Mouse (Mus musculus) splenic B cell, adult 2 months (primary cell): Measurements from ENCODE around the gene Cenpq.

Source experiments
- DNase-seq: peaks from one replicate; pipeline ENCODE4 v3.0.0-alpha.2; 2011; ENCODE audit warnings: low read depth, low spot score
- H3K27me3 ChIP-seq: 2 replicates; pipeline ENCODE4 v1.6.1; 2012; ENCODE audit warnings: mild to moderate bottlenecking, low read length, moderate library complexity, mixed read lengths; ENCODE audit not compliant: control insufficient read depth, poor library complexity, insufficient read depth, severe bottlenecking
- H3K36me3 ChIP-seq: 2 replicates; pipeline ENCODE4 v1.6.1; 2012; ENCODE audit warnings: mild to moderate bottlenecking, low read length, moderate library complexity, mixed read lengths; ENCODE audit not compliant: control insufficient read depth, poor library complexity, insufficient read depth, severe bottlenecking

Gene Cenpq

GRCm38 (mm10) chr17:40879924-40880691, 54.7 kb downstream of the Cenpq start, which contains the start of gene 9130008F23Rik:
9130008F23Rik (minus strand) TSS chr17:40880559.
- H3K27me3 ChIP-seq, result no peaks in the 10 kb centered on the region
- DNase-seq, result peak; percentile 6
- H3K36me3 ChIP-seq, result no peaks in the 10 kb centered on the region

- no peak for DNase-seq
- H3K27me3 ChIP-seq, result no peaks in the 10 kb centered on the region
- H3K36me3 ChIP-seq, result no peaks in the 10 kb centered on the region
Observed at GRCm38 (mm10) chr17:40879528-40879923, 55.3 kb downstream of the Cenpq start.

GRCm38 (mm10) chr17:40877741-40878140, 57.1 kb downstream of the Cenpq start:
- DNase-seq, result no peak
- no peaks in the 10 kb centered on the region for H3K27me3 ChIP-seq
- H3K36me3 ChIP-seq, result no peaks in the 10 kb centered on the region

- H3K27me3 ChIP-seq, result no peaks in the 10 kb centered on the region
- H3K36me3 ChIP-seq, result no peaks in the 10 kb centered on the region
- DNase-seq, result no peak
Observed at GRCm38 (mm10) chr17:40875568-40875967, 59.3 kb downstream of the Cenpq start.

- no peaks in the 10 kb centered on the region for H3K27me3 ChIP-seq
- DNase-seq, result no peak
- no peaks in the 10 kb centered on the region for H3K36me3 ChIP-seq
Observed at GRCm38 (mm10) chr17:40874701-40875100, 60.1 kb downstream of the Cenpq start.

GRCm38 (mm10) chr17:40873582-40874011, 61.2 kb downstream of the Cenpq start:
- DNase-seq, result no peak
- no peaks in the 10 kb centered on the region for H3K36me3 ChIP-seq
- H3K27me3 ChIP-seq, result no peaks in the 10 kb centered on the region
